Mouse (Mus musculus) ES-Bruce4 (cell line): ENCODE measurements around the gene Map4.

Experiments
- CTCF ChIP-seq: IDR thresholded peaks from one replicate; pipeline ENCODE4 v1.8.1; 2011; ENCODE audit warnings: low read depth, low read length
- POLR2A ChIP-seq: IDR thresholded peaks from one replicate; pipeline ENCODE4 v1.8.1; 2011; ENCODE audit warnings: low read length; ENCODE audit not compliant: insufficient read depth

GRCm38 (mm10) chr9:110071843-110072242 lies 140.6 kb downstream of the Map4 start:
- peak; percentile 90 for TF ChIP-seq CTCF
- TF ChIP-seq POLR2A = no peak
